In the genomic region with DNA sequence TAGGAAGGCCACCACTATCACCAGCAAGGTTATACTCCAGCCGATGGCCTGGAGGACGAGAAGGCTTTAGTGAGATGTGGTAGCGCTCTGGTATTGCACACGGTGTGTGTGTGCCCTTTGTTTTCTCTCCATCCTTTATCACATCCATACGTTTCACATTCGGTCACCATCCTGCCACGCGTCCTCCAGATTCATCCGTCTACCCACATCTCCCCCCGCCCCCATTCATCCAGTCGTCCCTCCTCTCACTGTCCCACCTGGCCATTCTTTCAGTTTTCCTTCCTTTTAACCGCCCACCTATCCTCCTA, we compare ENCODE assay signal across 10 mouse cellular contexts. TPM values are rescaled to one million over a fixed set of nuclear protein-coding genes. Genes with fewer than 3 reads are reported as not detected.
DNase-seq lines count a peak whose midpoint lies in the region; ATAC-seq lines count a peak whose summit lies in the region.
"Had no signal": no experiment of that assay in that cellular context is flagged by ENCODE, and none has a peak within 500 bp of the region (broad histone marks: within the 10 kb centered on the region; RNA-seq: fewer than 3 reads in every experiment).

No protein-coding gene starts in this region.

- DNase-seq in kidney, postnatal 36 days: no peak
- no peak for DNase-seq in embryonic facial prominence, embryonic 14.5 days (ENCODE audit: low spot score)
- no peak for DNase-seq in ovary, adult 18-20 months (ENCODE audit: low spot score)
- no peak for DNase-seq in thymus, postnatal 36 days
- no peak for DNase-seq in adrenal gland, adult 2 months
- DNase-seq: kidney, adult 9 months had no signal

- WGBS in kidney, embryonic 15.5 days: 75% methylated on average over 12 of the region's 12 CpGs
- WGBS in embryonic facial prominence, embryonic 14.5 days: 56% methylated on average over 12 of the region's 12 CpGs
- 57% methylated on average over 12 of the region's 12 CpGs for WGBS in hindbrain, embryonic 16.5 days
- WGBS in midbrain, embryonic 16.5 days: 62% methylated on average over 12 of the region's 12 CpGs

- no peak overlapping the region for H3K27ac ChIP-seq in kidney, embryonic 15.5 days
- H3K27ac ChIP-seq in embryonic facial prominence, embryonic 14.5 days (replicated peaks; ENCODE audit: low read depth, low read length): no peak overlapping the region
- no peak overlapping the region for H3K27ac ChIP-seq in hindbrain, embryonic 16.5 days (ENCODE audit: low read depth, low read length)
- no peak overlapping the region for H3K27ac ChIP-seq in midbrain, embryonic 16.5 days (ENCODE audit: low read length)

- no peaks in the 10 kb centered on the region for H3K9me3 ChIP-seq in kidney, embryonic 15.5 days (replicated peaks)
- H3K9me3 ChIP-seq in embryonic facial prominence, embryonic 14.5 days (ENCODE audit: control insufficient read depth, low read length): no peaks in the 10 kb centered on the region
- no peaks in the 10 kb centered on the region for H3K9me3 ChIP-seq in hindbrain, embryonic 16.5 days (ENCODE audit: control insufficient read depth, low read length)
- no peaks in the 10 kb centered on the region for H3K9me3 ChIP-seq in midbrain, embryonic 16.5 days (replicated peaks; ENCODE audit: control insufficient read depth, low read length, poor library complexity, severe bottlenecking)

- no peak for ATAC-seq in kidney, embryonic 15.5 days (replicated peaks; ENCODE audit: low FRiP score)
- no peak for ATAC-seq in embryonic facial prominence, embryonic 14.5 days (ENCODE audit: low read depth)
- ATAC-seq in hindbrain, embryonic 16.5 days: peak; percentile 52
- no peak; the same call in 1 of the 2 replicates for ATAC-seq in midbrain, embryonic 16.5 days

- no peak overlapping the region for H3K9ac ChIP-seq in kidney, embryonic 15.5 days
- H3K9ac ChIP-seq in embryonic facial prominence, embryonic 14.5 days (ENCODE audit: low read depth, low read length): peak overlapping the region; percentile 45
- peak overlapping the region; percentile 56 for H3K9ac ChIP-seq in hindbrain, embryonic 16.5 days (ENCODE audit: low read depth, low read length)
- peak overlapping the region; percentile 59 for H3K9ac ChIP-seq in midbrain, embryonic 16.5 days (ENCODE audit: low read depth, low read length)

- peaks cover 13% of the 10 kb centered on the region for H3K4me1 ChIP-seq in kidney, embryonic 15.5 days
- H3K4me1 ChIP-seq in embryonic facial prominence, embryonic 14.5 days (ENCODE audit: control insufficient read depth, insufficient read depth, low read length): no peaks in the 10 kb centered on the region
- H3K4me1 ChIP-seq in hindbrain, embryonic 16.5 days (ENCODE audit: control insufficient read depth, insufficient read depth, low read depth, low read length): no peaks in the 10 kb centered on the region
- H3K4me1 ChIP-seq in midbrain, embryonic 16.5 days (ENCODE audit: control insufficient read depth, insufficient read depth, low read length): no peaks in the 10 kb centered on the region

- peaks cover 12% of the 10 kb centered on the region for H3K27me3 ChIP-seq in kidney, embryonic 15.5 days
- no peaks in the 10 kb centered on the region for H3K27me3 ChIP-seq in embryonic facial prominence, embryonic 14.5 days (replicated peaks; ENCODE audit: control insufficient read depth, insufficient read depth, low read length)
- no peaks in the 10 kb centered on the region for H3K27me3 ChIP-seq in hindbrain, embryonic 16.5 days (replicated peaks; ENCODE audit: control insufficient read depth, insufficient read depth, low read length)
- H3K27me3 ChIP-seq in midbrain, embryonic 16.5 days (ENCODE audit: control insufficient read depth, insufficient read depth, low read depth, low read length): no peaks in the 10 kb centered on the region

- peak overlapping the region; percentile 60 for H3K4me2 ChIP-seq in kidney, embryonic 15.5 days
- H3K4me2 ChIP-seq in embryonic facial prominence, embryonic 14.5 days (ENCODE audit: low read depth, low read length): peak overlapping the region; percentile 52
- H3K4me2 ChIP-seq in hindbrain, embryonic 16.5 days (ENCODE audit: low read length): peak overlapping the region; percentile 63
- peak overlapping the region; percentile 57 for H3K4me2 ChIP-seq in midbrain, embryonic 16.5 days (ENCODE audit: low read length)

- peak overlapping the region; percentile 36 for H3K4me3 ChIP-seq in kidney, embryonic 15.5 days (replicated peaks)
- H3K4me3 ChIP-seq in embryonic facial prominence, embryonic 14.5 days (ENCODE audit: low read depth, low read length): peak overlapping the region; percentile 24; the same call in 1 of the 2 replicates
- H3K4me3 ChIP-seq in hindbrain, embryonic 16.5 days (ENCODE audit: low read length): peak overlapping the region; percentile 41
- peak overlapping the region; percentile 36 for H3K4me3 ChIP-seq in midbrain, embryonic 16.5 days (ENCODE audit: low read depth, low read length)

- no peaks in the 10 kb centered on the region for H3K36me3 ChIP-seq in kidney, embryonic 15.5 days
- no peaks in the 10 kb centered on the region for H3K36me3 ChIP-seq in embryonic facial prominence, embryonic 14.5 days (ENCODE audit: control insufficient read depth, insufficient read depth, low read length)
- no peaks in the 10 kb centered on the region for H3K36me3 ChIP-seq in hindbrain, embryonic 16.5 days (ENCODE audit: control insufficient read depth, insufficient read depth, low read length)
- no peaks in the 10 kb centered on the region for H3K36me3 ChIP-seq in midbrain, embryonic 16.5 days (ENCODE audit: control insufficient read depth, insufficient read depth, low read length)

RNA-seq across cellular contexts. Expression of a gene that starts 5.5 kb away (rescaled TPM):
- not detected in 2 replicates for polyA plus RNA-seq in kidney, embryonic 15.5 days (2015; fragmentation: Nextera tagmentation; extraction: Ambion mirVana)
- polyA plus RNA-seq in embryonic facial prominence, embryonic 14.5 days (2014; fragmentation: Nextera tagmentation; extraction: Ambion mirVana): not detected in 2 replicates
- polyA plus RNA-seq in hindbrain, embryonic 16.5 days (2015; fragmentation: Nextera tagmentation; extraction: Ambion mirVana): 0.15 TPM in 1 of 2 replicates, not detected in the other
- not detected in 2 replicates for polyA plus RNA-seq in midbrain, embryonic 16.5 days (2015; fragmentation: Nextera tagmentation; extraction: Ambion mirVana)
- not detected for total RNA-seq in adrenal gland, adult 2 months (2021)
- not detected in 2 replicates for polyA plus RNA-seq in adrenal gland, adult 2 months (2012; rRNA removed)

RNA-seq across cellular contexts. Expression of a gene that starts 8.0 kb away (rescaled TPM):
- polyA plus RNA-seq in kidney, embryonic 15.5 days (2015; fragmentation: Nextera tagmentation; extraction: Ambion mirVana): not detected in 2 replicates
- polyA plus RNA-seq in embryonic facial prominence, embryonic 14.5 days (2014; fragmentation: Nextera tagmentation; extraction: Ambion mirVana): not detected in 2 replicates
- not detected in 2 replicates for polyA plus RNA-seq in hindbrain, embryonic 16.5 days (2015; fragmentation: Nextera tagmentation; extraction: Ambion mirVana)
- polyA plus RNA-seq in midbrain, embryonic 16.5 days (2015; fragmentation: Nextera tagmentation; extraction: Ambion mirVana): not detected in 2 replicates
- total RNA-seq in adrenal gland, adult 2 months (2021): not detected
- polyA plus RNA-seq in adrenal gland, adult 2 months (2012; rRNA removed): not detected in 2 replicates
- polyA plus RNA-seq: brain, embryonic 14.5 days had no signal

RNA-seq across cellular contexts. Expression of a gene that starts 13.9 kb away (rescaled TPM):
- 5.7 and 7.2 TPM in 2 replicates for polyA plus RNA-seq in kidney, embryonic 15.5 days (2015; fragmentation: Nextera tagmentation; extraction: Ambion mirVana)
- polyA plus RNA-seq in embryonic facial prominence, embryonic 14.5 days (2014; fragmentation: Nextera tagmentation; extraction: Ambion mirVana): 4.3 and 4.9 TPM in 2 replicates
- polyA plus RNA-seq in hindbrain, embryonic 16.5 days (2015; fragmentation: Nextera tagmentation; extraction: Ambion mirVana): 1.8 and 1.9 TPM in 2 replicates
- 0.89 and 1.1 TPM in 2 replicates for polyA plus RNA-seq in midbrain, embryonic 16.5 days (2015; fragmentation: Nextera tagmentation; extraction: Ambion mirVana)
- total RNA-seq in adrenal gland, adult 2 months (2021): 1 to 10 TPM; 4.0 to 6.0 TPM
- 11.4 and 11.9 TPM in 2 replicates for polyA plus RNA-seq in adrenal gland, adult 2 months (2012; rRNA removed)

RNA-seq across cellular contexts. Expression of a gene that starts 26.6 kb away (rescaled TPM):
- 4.8 and 6.5 TPM in 2 replicates for polyA plus RNA-seq in kidney, embryonic 15.5 days (2015; fragmentation: Nextera tagmentation; extraction: Ambion mirVana)
- polyA plus RNA-seq in embryonic facial prominence, embryonic 14.5 days (2014; fragmentation: Nextera tagmentation; extraction: Ambion mirVana): 7.1 and 8.2 TPM in 2 replicates
- polyA plus RNA-seq in hindbrain, embryonic 16.5 days (2015; fragmentation: Nextera tagmentation; extraction: Ambion mirVana): 15.0 and 16.0 TPM in 2 replicates
- polyA plus RNA-seq in midbrain, embryonic 16.5 days (2015; fragmentation: Nextera tagmentation; extraction: Ambion mirVana): 15.3 and 15.4 TPM in 2 replicates
- 10 to 100 TPM; 12.1 to 24.2 TPM for total RNA-seq in adrenal gland, adult 2 months (2021)
- polyA plus RNA-seq in adrenal gland, adult 2 months (2012; rRNA removed): 21.5 and 28.3 TPM in 2 replicates
